Mouse (Mus musculus): ENCODE data around the gene Pan3.

Pan3 gene

GRCm38 (mm10) chr5:147417986-147418385 is 12.0 kb upstream of the Pan3 start:
- DNase-seq (ENCODE audit: low read depth, low spot score) = no peak
- H3K36me3 ChIP-seq (ENCODE audit: control insufficient read depth, insufficient read depth, low read length, poor library complexity, severe bottlenecking) = no peaks in the 10 kb centered on the region
- H3K27me3 ChIP-seq (ENCODE audit: control insufficient read depth, insufficient read depth, low read length, poor library complexity, severe bottlenecking) = no peaks in the 10 kb centered on the region

DNA sequence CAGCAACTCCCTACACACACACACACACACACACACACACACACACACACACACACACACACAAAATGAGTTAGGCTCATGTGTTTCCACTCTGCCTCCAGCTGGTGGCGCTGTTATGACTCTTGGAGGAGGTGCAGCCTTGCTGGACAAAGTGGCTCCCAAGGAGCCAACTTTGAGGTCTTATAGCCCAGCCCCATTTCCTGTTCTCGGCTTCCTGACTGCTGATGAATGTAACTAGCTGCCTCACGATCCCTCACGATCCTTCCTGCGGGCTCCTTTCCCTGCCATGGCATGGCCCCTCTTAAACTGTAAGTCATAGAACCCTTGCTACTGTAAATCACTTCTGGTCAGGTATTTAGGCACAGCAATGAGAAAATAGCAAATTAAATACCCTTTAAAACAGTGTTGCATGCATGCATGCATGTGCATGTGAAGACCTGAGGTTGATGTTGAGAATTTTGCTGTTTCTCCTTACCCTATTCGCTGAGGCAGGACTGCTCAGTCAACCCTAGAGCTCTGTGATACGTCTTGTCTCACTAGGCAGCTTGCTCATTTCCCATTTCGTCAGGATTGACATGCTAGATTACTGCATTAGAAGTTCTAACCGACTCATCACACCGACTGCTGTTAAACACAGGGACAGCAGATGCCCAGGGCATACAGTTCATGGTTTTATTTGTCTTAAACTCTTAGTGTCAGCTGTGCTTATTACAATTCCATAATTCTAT is 11.4 kb upstream of the Pan3 start:
- no peaks in the 10 kb centered on the region for H3K27me3 ChIP-seq (ENCODE audit: control insufficient read depth, insufficient read depth, low read length, poor library complexity, severe bottlenecking)
- peak; percentile 78 for DNase-seq (ENCODE audit: low read depth, low spot score)

DNA sequence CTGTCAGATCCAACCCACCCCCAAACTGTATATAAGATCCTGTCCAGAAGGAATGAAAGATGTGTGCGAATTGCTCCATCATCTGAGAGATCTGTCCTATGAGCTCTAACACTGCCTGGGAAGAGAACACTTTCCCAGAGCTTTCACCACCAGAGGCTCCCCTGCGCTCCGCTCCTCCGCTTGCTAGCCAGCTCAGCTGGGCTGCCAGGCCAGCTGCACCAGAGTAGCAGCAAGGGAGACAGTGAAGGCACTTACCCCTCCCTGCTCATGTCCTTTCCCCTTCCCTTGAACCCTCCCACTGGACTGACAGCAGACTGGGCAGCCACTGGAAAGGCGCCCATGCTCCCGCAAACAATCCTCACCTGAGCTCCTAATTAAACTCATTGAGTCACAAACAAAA is 6.3 kb upstream of the Pan3 start:
- Histone ChIP-seq H3K27me3 (ENCODE audit: control insufficient read depth, insufficient read depth, low read length, poor library complexity, severe bottlenecking) (no peaks in the 10 kb centered on the region), H3K36me3 (ENCODE audit: control insufficient read depth, insufficient read depth, low read length, poor library complexity, severe bottlenecking) (no peaks in the 10 kb centered on the region)
- no peak for DNase-seq (ENCODE audit: low read depth, low spot score)

More for the DNA sequence above, 11.4 kb upstream of the Pan3 start:
- H3K36me3 ChIP-seq (ENCODE audit: control insufficient read depth, insufficient read depth, low read length, poor library complexity, severe bottlenecking) = no peaks in the 10 kb centered on the region

GRCm38 (mm10) chr5:147426048-147426805 is 3.7 kb upstream of the Pan3 start:
- DNase-seq (ENCODE audit: low read depth, low spot score) = no peak
- no peaks in the 10 kb centered on the region for H3K36me3 ChIP-seq (ENCODE audit: control insufficient read depth, insufficient read depth, low read length, poor library complexity, severe bottlenecking)
- no peaks in the 10 kb centered on the region for H3K27me3 ChIP-seq (ENCODE audit: control insufficient read depth, insufficient read depth, low read length, poor library complexity, severe bottlenecking)

DNA sequence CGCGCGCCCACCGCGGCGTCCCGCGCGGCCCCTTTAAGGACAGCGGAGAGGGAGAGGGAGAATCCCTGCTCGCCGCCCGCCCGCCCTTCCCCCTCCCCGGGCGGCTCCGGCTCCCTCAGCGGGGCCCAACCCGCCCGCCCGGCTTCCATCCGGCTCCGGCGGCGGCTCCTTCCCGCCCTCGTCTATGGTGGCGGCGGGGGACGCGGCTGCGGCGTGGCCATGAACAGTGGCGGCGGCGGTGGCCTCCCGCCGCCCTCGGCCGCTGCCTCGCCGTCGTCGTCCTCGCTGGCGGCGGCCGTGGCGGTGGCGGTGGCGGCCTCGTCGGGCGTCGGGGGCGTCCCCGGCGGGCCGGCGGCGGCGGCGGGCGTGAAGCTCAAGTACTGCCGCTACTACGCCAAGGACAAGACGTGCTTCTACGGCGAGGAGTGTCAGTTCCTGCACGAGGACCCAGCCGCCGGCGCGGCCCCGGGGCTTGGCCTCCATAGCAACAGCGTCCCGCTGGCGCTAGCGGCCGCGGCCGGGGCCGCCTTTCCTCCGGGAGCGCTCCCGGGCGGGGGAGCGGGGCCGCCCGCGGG is 487 bp downstream of the Pan3 start:
- Histone ChIP-seq H3K36me3 (ENCODE audit: control insufficient read depth, insufficient read depth, low read length, poor library complexity, severe bottlenecking) (no peaks in the 10 kb centered on the region), H3K27me3 (ENCODE audit: control insufficient read depth, insufficient read depth, low read length, poor library complexity, severe bottlenecking) (no peaks in the 10 kb centered on the region)
- peak; percentile 56 for DNase-seq (ENCODE audit: low read depth, low spot score)

- Histone ChIP-seq H3K36me3 (ENCODE audit: control insufficient read depth, insufficient read depth, low read length, poor library complexity, severe bottlenecking) (no peaks in the 10 kb centered on the region), H3K27me3 (ENCODE audit: control insufficient read depth, insufficient read depth, low read length, poor library complexity, severe bottlenecking) (no peaks in the 10 kb centered on the region)
- peak; percentile 80 for DNase-seq (ENCODE audit: low read depth, low spot score)
These were observed 1.2 kb downstream of the Pan3 start for GRCm38 (mm10) chr5:147430936-147431839.

DNA sequence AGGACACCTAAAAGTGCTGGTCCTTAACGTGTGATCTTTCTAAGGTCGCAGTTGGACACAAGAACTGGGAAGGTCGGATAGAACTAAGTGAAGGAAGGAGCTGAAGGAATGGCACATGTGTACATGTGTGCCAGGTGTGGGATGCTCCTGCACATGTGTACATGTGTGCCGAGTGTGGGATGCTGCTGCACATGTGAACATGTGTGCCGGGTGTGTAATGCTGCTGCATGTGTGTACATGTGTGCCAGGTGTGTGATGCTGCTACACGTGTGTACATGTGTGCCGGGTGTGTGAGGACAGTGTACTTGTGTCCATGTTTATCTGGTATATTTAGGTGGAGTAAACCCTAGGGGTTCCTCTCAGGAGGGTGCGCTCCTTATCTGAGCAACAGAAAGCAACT is 3.0 kb downstream of the Pan3 start:
- Histone ChIP-seq H3K36me3 (ENCODE audit: control insufficient read depth, insufficient read depth, low read length, poor library complexity, severe bottlenecking) (no peaks in the 10 kb centered on the region), H3K27me3 (ENCODE audit: control insufficient read depth, insufficient read depth, low read length, poor library complexity, severe bottlenecking) (no peaks in the 10 kb centered on the region)
- DNase-seq (ENCODE audit: low read depth, low spot score) = no peak

DNA sequence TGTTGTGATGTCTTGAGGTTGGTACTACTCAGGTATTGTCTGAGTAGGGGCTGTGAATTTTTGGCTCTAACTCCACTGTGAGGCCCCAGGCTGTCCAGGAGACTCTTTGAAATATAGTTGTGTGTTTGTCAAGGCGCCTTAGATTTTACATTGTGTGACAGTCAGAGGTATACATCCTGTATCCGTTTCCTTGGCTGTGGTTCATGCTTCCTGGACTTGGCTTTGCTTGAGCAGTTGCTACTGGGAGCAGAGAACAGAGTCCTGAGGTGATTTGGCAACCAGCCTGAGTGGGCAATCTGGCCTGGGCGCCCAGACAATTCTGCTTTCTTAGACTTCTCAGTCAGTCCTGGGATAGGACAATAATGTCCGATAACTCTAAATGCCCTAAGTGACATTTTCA is 5.3 kb downstream of the Pan3 start:
- Histone ChIP-seq H3K36me3 (ENCODE audit: control insufficient read depth, insufficient read depth, low read length, poor library complexity, severe bottlenecking) (no peaks in the 10 kb centered on the region), H3K27me3 (ENCODE audit: control insufficient read depth, insufficient read depth, low read length, poor library complexity, severe bottlenecking) (no peaks in the 10 kb centered on the region)
- no peak for DNase-seq (ENCODE audit: low read depth, low spot score)

DNA sequence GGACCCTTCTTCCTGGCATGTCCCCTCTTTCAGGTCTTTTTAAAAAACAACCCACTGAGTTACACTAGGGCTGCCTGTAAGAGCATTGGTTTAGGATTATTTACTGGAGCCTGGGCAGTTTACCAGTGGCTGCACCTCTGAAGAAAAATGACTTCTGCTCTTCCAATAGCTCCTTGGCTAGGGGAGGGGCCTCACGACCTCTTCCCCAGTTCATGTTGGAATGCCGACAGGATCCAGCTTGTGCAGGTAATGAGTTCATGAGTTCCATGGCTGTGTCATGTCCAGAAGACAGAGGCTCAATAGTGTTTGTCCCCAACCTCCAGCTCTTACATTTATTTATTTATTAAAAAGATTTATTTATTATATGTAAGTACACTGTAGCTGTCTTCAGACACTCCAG is 5.8 kb downstream of the Pan3 start:
- no peak for DNase-seq (ENCODE audit: low read depth, low spot score)
- no peaks in the 10 kb centered on the region for H3K36me3 ChIP-seq (ENCODE audit: control insufficient read depth, insufficient read depth, low read length, poor library complexity, severe bottlenecking)
- H3K27me3 ChIP-seq (ENCODE audit: control insufficient read depth, insufficient read depth, low read length, poor library complexity, severe bottlenecking) = no peaks in the 10 kb centered on the region

GRCm38 (mm10) chr5:147436491-147436890 is 6.5 kb downstream of the Pan3 start:
- no peak for DNase-seq (ENCODE audit: low read depth, low spot score)
- no peaks in the 10 kb centered on the region for H3K27me3 ChIP-seq (ENCODE audit: control insufficient read depth, insufficient read depth, low read length, poor library complexity, severe bottlenecking)
- no peaks in the 10 kb centered on the region for H3K36me3 ChIP-seq (ENCODE audit: control insufficient read depth, insufficient read depth, low read length, poor library complexity, severe bottlenecking)

DNA sequence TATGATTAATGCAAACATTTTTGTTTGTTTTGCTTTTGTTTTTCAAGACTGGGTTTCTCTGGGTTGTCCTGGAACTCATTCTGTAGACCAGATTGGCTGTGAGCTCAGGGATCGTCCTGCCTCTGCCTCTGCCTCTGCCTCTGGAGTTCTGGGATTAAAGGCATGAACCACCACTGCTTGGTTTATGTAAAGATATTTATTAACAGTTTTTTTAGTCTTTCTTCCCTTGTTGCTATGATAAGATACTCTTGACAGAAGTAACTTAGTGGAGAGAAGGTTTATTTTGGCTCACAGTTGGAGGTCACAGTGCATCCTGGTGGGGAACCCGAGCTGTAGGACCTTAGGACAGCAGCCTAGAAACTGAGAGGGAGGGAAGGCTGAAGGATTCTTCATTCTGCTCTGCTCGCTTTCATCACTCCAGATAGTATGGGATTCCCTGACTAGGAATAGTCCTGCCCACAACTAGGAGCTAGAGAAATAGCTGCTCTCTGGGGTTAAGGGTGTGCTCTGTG is 11.1 kb downstream of the Pan3 start:
- Histone ChIP-seq H3K27me3 (ENCODE audit: control insufficient read depth, insufficient read depth, low read length, poor library complexity, severe bottlenecking) (no peaks in the 10 kb centered on the region), H3K36me3 (ENCODE audit: control insufficient read depth, insufficient read depth, low read length, poor library complexity, severe bottlenecking) (no peaks in the 10 kb centered on the region)
- DNase-seq (ENCODE audit: low read depth, low spot score) = no peak

DNA sequence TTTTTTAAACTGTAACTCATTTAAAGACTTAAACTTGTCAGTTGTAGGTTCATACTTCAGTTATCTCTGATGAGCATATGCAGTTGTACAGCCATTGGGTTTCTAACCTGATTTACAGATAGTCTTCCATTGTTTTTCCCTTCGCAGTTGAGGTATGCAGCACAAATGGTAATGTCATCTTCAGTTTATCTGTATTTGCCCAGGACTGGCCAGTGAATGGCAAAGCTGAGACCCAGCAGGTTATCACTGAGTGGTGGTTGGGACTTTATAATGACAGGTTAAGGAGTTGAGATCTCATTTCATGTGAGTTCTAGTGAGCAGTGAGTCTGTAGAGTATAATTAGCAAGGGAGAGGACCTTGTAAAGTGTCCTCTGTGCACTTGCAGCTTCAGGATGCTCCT is 12.0 kb downstream of the Pan3 start:
- DNase-seq (ENCODE audit: low read depth, low spot score) = no peak
- no peaks in the 10 kb centered on the region for H3K27me3 ChIP-seq (ENCODE audit: control insufficient read depth, insufficient read depth, low read length, poor library complexity, severe bottlenecking)
- no peaks in the 10 kb centered on the region for H3K36me3 ChIP-seq (ENCODE audit: control insufficient read depth, insufficient read depth, low read length, poor library complexity, severe bottlenecking)

GRCm38 (mm10) chr5:147442741-147443140 is 12.8 kb downstream of the Pan3 start:
- no peaks in the 10 kb centered on the region for H3K27me3 ChIP-seq (ENCODE audit: control insufficient read depth, insufficient read depth, low read length, poor library complexity, severe bottlenecking)
- H3K36me3 ChIP-seq (ENCODE audit: control insufficient read depth, insufficient read depth, low read length, poor library complexity, severe bottlenecking) = no peaks in the 10 kb centered on the region
- no peak for DNase-seq (ENCODE audit: low read depth, low spot score)

DNA sequence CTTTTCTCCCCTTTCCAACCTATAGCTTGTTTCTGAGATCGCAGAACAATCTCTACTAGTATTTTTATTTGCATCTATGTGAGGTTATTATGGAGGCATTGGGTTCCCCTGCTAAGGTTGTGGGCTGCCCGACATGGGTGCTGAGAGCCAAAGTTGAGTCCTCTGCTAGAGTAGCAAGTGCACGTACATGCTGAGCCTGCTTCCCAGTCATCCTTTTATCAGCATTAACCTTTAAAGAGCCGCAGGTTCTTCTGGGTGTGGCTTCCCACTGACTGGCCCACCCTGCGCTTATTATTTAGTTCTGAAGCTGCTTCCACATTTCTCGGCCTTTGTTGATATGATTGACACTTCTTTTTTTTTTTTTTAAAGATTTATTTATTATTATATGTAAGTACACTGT is 14.3 kb downstream of the Pan3 start:
- no peaks in the 10 kb centered on the region for H3K36me3 ChIP-seq (ENCODE audit: control insufficient read depth, insufficient read depth, low read length, poor library complexity, severe bottlenecking)
- DNase-seq (ENCODE audit: low read depth, low spot score) = no peak

More for the DNA sequence above, 14.3 kb downstream of the Pan3 start:
- H3K27me3 ChIP-seq (ENCODE audit: control insufficient read depth, insufficient read depth, low read length, poor library complexity, severe bottlenecking) = no peaks in the 10 kb centered on the region
